Mouse (Mus musculus) embryonic fibroblast, embryonic 13.5 days (primary cell): ENCODE measurements around the gene Gpatch2.

Experiments
- CTCF ChIP-seq: IDR thresholded peaks from 2 replicates; pipeline ENCODE4 v1.5.1; 2011; ENCODE audit warnings: mild to moderate bottlenecking, control low read depth, low read length, moderate library complexity, borderline replicate concordance; ENCODE audit not compliant: insufficient read depth
- POLR2A ChIP-seq: IDR thresholded peaks from 2 replicates; pipeline ENCODE4 v1.6.1; 2011; ENCODE audit warnings: low read depth, mild to moderate bottlenecking, control low read depth, low read length, moderate library complexity

DNA sequence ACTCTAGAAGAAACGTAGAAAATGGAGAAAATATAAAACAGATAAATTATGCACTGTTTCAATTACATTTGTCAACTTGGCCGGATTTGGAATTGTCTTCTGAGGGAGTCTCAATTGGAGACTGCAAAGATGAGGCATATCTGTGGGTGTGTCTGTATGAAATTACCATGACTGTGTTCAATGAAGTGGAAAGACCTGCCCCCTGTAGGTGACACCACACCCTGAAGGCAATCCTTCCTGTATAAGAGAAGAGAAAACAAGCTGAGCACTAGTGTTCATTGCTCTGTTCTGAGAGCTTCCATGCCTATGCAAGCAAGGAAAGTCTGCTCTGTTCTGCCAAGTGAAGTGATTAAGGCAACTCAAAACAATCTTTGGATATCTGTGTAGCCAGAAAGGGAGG, 153.7 kb downstream of the Gpatch2 start:
- TF ChIP-seq CTCF (no peak), POLR2A (no peak)
